Mouse (Mus musculus) retina, embryonic 14.5 days (tissue): ENCODE results near the gene Wnt7b.

ENCODE experiments used
- DNase-seq: peaks from one replicate; pipeline ENCODE4 v3.0.0-alpha.2; 2015; ENCODE audit warnings: low spot score

Wnt7b gene

GRCm38 (mm10) chr15:85601202-85601601 lies 18.9 kb upstream of the Wnt7b start:
- DNase-seq = no peak

DNA sequence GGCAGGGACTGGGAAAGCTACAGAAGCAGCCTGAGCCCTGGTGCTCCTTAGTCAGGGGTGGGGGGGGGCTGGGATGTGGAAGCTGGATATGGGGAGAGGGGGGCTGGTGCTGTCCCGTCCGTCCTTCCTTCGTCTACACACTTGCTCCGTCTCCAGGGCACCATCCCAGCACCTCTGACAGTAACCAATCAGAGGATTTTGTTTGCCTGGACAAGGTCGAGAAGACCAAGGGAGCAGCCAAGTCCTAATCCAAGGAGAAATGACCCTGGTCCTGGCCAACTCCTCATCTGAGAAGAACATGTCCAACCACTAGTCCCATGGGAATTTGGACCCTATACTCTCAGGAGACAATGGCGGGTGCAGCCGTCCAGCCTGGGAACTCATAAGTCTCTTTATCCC lies 18.4 kb upstream of the Wnt7b start:
- no peak for DNase-seq

DNA sequence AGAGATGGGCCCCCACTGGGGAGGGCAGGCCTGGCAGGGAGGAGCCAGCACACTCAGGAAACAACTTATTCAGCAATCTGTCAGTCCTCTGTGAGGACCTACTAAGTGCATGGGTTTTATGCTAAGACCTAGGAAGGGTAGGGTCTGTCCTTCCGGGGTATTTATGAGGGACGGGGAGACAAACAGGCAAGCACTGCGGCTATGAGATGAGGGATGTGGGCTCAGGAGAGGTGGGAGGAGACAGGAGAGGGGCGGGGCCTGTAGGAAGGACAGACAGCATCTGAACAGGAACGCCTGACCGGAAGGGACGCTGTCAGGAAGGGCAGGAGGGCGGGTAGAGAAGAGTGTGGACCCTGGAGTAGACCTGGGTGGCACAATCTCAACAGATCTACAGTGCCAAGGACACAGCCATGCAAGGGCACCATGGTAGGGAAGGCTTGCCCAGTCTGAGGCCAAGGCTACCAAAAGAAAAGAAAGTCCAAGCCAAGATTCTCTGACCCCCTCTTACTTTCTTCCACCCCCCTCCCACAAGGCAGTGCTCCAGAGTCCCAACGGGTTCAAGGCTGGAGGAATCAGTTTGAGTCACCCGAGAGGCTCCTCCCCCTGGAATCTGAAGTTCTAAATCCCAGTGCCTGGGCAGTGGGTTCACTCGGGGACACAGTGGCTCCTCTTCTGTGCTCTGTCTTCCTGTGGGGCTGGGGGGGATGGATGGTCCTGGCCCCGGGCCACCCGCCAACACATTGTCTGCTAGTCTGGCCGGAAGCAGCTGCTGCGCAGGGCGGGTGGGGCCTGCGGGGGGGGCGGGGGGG lies 17.8 kb upstream of the Wnt7b start:
- no peak for DNase-seq

DNA sequence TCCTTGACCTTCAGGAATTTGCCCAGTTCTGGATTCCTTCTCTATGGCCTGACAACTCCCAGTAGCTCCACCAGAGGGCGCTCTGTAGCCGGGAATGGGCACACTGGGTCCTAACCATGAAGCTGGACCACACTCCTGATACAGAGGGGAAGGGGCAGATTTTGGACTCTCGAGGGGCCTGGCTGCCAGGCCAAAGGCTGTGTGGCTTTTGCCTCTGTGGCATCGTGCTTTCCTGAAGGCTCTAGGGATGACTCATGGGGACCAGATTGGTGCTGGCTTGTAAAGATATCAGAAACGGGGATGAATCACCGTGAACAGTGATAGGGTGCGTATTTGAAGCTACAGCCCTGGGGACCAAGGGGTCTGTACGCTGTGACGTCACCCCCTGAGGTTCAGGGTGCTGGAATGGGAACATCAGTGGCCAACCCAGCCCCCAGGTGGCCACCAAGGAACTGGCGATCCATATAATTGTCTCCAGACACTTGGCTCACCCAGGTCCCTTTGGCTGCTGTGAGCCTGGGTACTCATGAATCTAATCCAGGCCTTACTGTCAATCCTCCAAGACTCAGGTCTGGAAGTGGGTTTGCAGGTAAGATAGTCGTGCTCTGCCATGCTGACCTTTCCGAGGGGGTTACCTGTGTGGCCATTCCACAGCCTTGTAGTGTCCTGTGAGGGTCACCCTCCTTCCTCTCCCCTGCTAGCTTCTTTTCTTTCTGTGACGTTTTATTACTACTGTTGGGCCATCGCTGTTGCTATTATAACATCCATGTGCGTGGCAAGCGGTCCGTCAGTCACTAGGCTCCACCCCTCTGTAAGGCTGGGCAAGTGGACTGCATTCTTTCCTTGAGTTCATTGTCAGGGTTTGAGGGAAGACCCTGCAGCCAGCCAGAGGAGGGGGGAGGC lies 17.0 kb upstream of the Wnt7b start:
- peak; percentile 77 for DNase-seq

GRCm38 (mm10) chr15:85598443-85598842 lies 16.2 kb upstream of the Wnt7b start:
- no peak for DNase-seq

GRCm38 (mm10) chr15:85597403-85597802 lies 15.1 kb upstream of the Wnt7b start:
- DNase-seq = no peak

GRCm38 (mm10) chr15:85592674-85593073 lies 10.4 kb upstream of the Wnt7b start:
- no peak for DNase-seq

GRCm38 (mm10) chr15:85590831-85591230 lies 8.6 kb upstream of the Wnt7b start:
- DNase-seq = no peak

DNA sequence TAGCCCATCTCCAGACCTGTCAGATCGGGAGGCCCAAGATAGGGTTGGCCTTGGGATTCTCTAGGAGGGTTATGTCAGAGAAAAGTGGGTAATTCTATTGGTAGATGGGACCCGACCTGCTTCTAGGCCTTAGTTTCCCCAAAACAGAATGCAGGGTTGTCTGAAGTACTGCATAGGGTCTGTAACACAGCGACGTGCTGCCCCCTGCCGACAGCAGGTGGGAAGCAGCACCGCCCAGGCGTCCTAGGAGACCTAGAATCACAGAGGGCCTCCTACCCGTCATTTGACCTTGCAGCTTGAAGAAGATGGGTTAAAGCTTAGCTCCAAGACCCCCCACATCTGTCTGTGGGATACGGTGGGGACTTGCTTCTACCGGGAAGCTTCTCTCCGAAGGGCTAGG lies 1.2 kb upstream of the Wnt7b start:
- peak; percentile 89 for DNase-seq

- DNase-seq = peak; percentile 91
Observed at GRCm38 (mm10) chr15:85583024-85583423, 751 bp upstream of the Wnt7b start.

- peak; percentile 35 for DNase-seq
Observed at GRCm38 (mm10) chr15:85581563-85582064, 659 bp downstream of the Wnt7b start.

DNA sequence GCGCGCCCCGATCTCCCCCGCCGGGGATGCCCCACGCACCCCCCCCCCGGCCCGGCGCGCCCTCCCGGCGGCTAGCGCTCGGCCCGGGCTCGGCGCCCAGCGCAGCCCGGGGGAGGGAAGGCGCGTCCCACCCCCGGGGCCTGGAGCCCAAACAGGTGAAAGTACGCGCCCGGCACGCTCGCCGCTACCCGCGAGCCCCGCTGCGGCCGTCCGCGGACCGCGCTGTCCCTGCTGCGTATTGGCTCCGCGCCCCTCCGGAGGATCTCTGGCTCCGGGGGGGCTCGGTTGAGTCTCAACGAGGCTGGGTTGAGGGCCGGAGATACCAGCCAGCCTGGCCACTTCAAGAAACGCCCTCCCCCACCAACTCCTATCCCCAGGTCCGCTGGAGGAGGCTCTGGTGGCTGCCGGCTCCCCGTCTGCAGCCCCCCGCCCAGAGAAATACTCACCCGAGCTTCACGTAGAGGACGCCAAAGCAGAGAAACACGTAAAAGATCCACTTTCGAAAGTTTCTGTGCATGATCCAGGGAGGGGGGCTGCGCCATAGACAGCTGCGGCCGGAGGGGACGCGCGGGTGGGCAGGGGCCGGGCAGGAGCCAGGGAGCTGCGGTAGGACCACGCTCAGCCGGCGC lies 1.2 kb downstream of the Wnt7b start:
- peak; percentile 24 for DNase-seq

- DNase-seq = peak; percentile 17
Observed at GRCm38 (mm10) chr15:85580483-85580882, 1.8 kb downstream of the Wnt7b start.

DNA sequence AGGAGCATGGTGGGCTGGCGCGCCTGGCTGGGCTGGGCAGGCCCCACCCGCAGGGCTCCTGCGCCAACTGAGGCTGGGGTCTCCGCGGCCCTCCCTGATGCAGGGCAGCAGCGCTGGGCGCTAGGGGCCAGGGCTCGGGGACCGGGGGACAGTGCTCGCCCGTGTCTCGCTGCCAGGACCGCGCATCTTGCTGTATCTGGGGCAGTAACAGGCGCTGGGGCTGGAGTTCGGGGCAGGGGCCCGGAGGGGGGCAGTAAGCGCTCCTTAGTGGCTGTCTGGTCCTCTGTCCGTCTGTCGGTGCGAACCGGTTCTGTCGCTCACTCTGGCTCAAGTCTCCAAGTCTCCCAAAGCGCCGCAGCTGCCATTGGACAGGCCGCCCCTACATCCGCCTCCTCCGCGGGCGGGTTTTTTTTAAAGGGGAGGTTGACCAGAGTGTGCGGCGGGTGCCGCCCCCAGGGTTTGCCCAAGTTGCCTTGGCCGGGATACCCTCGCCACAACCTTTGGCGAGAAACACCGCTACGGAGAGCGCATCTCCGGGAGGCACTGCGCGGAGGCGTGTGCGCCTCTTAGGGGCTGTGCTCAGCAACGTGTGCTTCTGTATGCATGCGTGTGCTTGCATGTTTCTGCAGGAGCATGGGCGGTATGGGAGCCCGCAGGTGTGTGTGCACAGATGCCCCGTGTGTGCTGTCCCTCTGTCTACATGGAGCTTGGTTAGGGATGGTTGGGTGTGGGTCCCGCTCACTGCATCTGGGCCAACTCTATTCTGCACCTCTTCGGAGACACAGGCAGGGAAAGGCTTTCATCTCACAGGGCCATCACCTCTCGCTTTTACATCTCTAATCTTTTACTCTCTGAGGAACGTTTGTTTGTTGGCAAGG lies 4.5 kb downstream of the Wnt7b start:
- DNase-seq = peak; percentile 27

DNA sequence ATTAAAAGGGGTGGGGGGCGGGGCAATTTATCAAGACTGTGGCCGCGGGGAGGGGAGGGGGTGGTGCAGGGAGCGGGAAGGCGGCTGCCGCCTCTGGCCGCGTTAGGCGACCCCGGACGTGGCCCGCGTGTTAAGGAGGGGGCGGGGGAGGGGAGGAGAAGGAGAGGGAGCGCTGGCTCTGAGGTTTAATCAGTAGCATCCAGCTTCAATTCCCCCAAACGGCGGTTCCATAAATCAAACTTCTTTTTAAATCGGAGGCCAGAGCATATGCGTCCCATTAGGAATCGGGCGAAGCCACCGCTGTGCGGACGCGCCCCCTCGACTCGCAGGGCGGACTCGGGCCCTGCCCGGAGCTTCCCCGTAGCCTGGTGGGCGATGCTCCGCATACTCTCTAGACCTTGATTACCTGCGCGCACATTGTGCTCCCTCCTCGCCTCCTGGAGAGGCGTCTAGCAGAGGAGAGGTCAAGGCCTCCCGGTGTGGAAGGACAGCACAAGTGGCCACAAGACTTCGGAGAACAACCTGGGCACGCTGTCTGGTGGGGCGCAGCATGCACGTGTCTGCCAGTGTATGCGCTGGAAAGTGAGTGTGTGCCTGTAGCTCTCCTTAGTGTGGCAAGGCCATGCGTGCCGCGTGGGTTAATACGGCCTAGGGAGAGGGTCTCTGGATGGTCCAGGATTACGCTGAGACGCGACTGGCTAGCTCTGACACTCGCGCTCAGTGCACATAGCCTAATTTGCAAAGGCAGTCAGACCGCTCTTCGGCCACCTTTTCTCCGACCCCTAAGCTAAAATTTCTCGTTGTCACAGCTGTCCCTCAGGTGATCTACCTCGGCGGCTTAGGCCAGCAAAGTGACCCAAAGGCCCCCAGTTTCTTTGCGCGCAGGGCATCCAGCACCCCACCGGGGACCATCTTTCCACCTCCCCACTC lies 5.5 kb downstream of the Wnt7b start:
- DNase-seq = peak; percentile 48

GRCm38 (mm10) chr15:85576110-85576509 lies 6.2 kb downstream of the Wnt7b start:
- no peak for DNase-seq

GRCm38 (mm10) chr15:85574558-85574957 lies 7.7 kb downstream of the Wnt7b start:
- DNase-seq = no peak

- DNase-seq = no peak
Observed at GRCm38 (mm10) chr15:85574086-85574485, 8.2 kb downstream of the Wnt7b start.

DNA sequence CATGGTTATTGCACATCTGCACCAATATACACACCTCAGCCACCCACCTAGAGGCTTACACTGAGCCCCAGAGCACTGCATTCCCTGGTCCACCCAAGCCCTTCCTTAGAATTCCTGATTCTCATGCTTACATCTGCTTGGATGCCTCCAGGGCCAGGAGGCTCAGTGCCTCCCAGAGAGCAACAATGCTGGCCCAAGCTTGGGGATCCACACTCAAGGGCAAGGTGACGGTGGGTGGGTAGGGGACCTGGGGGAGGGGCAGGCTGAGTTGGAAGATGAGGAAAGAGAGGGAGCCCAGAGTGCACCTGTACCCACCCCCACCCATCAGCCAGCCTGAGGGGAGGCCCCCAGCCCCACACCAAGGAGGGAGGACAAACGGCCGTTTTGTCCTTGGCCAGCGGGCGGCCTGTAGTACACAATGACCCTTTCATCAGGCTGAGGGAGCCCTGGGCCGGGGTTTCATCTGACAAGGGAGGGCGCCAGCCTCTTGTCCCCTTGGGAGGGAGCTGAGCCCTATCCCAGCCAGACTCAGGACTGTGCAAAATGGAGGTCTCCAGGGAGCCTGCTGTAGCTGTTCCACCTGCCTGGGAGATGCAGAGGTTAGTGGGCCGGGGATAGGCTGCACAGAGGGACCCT lies 9.5 kb downstream of the Wnt7b start:
- peak; percentile 37 for DNase-seq
